Mouse (Mus musculus): ENCODE results near the gene Ccdc149.

The Ccdc149 gene

GRCm38 (mm10) chr5:52440278-52440677, 31.0 kb downstream of the Ccdc149 start:
- DNase-seq (ENCODE audit: low read depth), result no peak

- no peak for DNase-seq (ENCODE audit: low read depth)
These were observed 32.4 kb downstream of the Ccdc149 start for GRCm38 (mm10) chr5:52438946-52439345.

- DNase-seq (ENCODE audit: low read depth), result no peak
These were observed 35.8 kb downstream of the Ccdc149 start for GRCm38 (mm10) chr5:52435533-52435932.

- DNase-seq (ENCODE audit: low read depth), result no peak
These were observed 40.0 kb downstream of the Ccdc149 start for GRCm38 (mm10) chr5:52431276-52431844.

- DNase-seq (ENCODE audit: low read depth), result no peak
These were observed 41.4 kb downstream of the Ccdc149 start for GRCm38 (mm10) chr5:52429731-52430480.

GRCm38 (mm10) chr5:52428613-52429012, 42.7 kb downstream of the Ccdc149 start:
- no peak for DNase-seq (ENCODE audit: low read depth)

GRCm38 (mm10) chr5:52425819-52426218, 45.5 kb downstream of the Ccdc149 start:
- DNase-seq (ENCODE audit: low read depth), result no peak

- DNase-seq (ENCODE audit: low read depth), result no peak
These were observed 47.4 kb downstream of the Ccdc149 start for GRCm38 (mm10) chr5:52423893-52424292.

GRCm38 (mm10) chr5:52416485-52416884, 54.8 kb downstream of the Ccdc149 start:
- DNase-seq (ENCODE audit: low read depth), result no peak

GRCm38 (mm10) chr5:52415917-52416316, 55.4 kb downstream of the Ccdc149 start:
- no peak for DNase-seq (ENCODE audit: low read depth)

GRCm38 (mm10) chr5:52415193-52415592, 56.1 kb downstream of the Ccdc149 start:
- DNase-seq (ENCODE audit: low read depth), result no peak

- DNase-seq (ENCODE audit: low read depth), result peak; percentile 8
These were observed 59.8 kb downstream of the Ccdc149 start for GRCm38 (mm10) chr5:52411567-52411966.

GRCm38 (mm10) chr5:52410197-52410596, 61.1 kb downstream of the Ccdc149 start:
- no peak for DNase-seq (ENCODE audit: low read depth)

- DNase-seq (ENCODE audit: low read depth), result no peak
These were observed 62.5 kb downstream of the Ccdc149 start for GRCm38 (mm10) chr5:52408668-52409315.

- DNase-seq (ENCODE audit: low read depth), result no peak
These were observed 66.9 kb downstream of the Ccdc149 start for GRCm38 (mm10) chr5:52404373-52404772.

GRCm38 (mm10) chr5:52393756-52394155, 77.6 kb downstream of the Ccdc149 start:
- no peak for DNase-seq (ENCODE audit: low read depth)

GRCm38 (mm10) chr5:52391471-52391870, 79.8 kb downstream of the Ccdc149 start:
- no peak for DNase-seq (ENCODE audit: low read depth)

GRCm38 (mm10) chr5:52390381-52390780, 80.9 kb downstream of the Ccdc149 start:
- DNase-seq (ENCODE audit: low read depth), result no peak

- DNase-seq (ENCODE audit: low read depth), result no peak
These were observed 83.1 kb downstream of the Ccdc149 start for GRCm38 (mm10) chr5:52388092-52388749.

GRCm38 (mm10) chr5:52386016-52386415, 85.3 kb downstream of the Ccdc149 start:
- DNase-seq (ENCODE audit: low read depth), result no peak

GRCm38 (mm10) chr5:52383748-52384147, 87.6 kb downstream of the Ccdc149 start:
- DNase-seq (ENCODE audit: low read depth), result no peak

- no peak for DNase-seq (ENCODE audit: low read depth)
These were observed 88.5 kb downstream of the Ccdc149 start for GRCm38 (mm10) chr5:52382837-52383236.

GRCm38 (mm10) chr5:52375847-52376246, 95.5 kb downstream of the Ccdc149 start:
- no peak for DNase-seq (ENCODE audit: low read depth)

Data from c-Kit-positive CD71-negative TER-119-negative erythroid progenitor cells, embryonic 14.5 days (primary cell).